Mouse (Mus musculus): ENCODE results near the gene Apbb2.

DNA sequence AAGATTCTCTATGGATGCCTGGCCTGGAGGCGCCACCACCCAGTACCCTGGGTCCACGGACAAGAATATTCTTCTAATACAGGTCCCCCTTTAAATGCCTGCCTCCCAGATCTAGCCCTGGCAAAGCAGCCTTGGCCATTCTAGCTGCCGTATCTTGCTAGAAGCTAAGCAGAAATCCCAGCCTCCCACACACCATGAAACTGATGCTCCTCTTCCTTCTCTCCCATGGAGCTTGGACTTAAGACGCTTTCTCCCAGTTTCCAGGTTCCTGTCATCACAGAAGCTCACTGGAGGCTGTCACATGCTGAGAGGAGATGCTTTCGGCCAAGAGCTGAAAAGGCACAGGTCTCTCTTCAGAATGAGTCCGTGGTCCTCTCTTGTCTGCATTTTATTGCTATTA lies 213.3 kb downstream of the Apbb2 start:
- TF ChIP-seq CTCF (conservative IDR thresholded peaks at IDR 0.05; ENCODE audit: low read length), result no peak
- TF ChIP-seq NANOG (IDR thresholded peaks at IDR 0.05; ENCODE audit: borderline replicate concordance, low read length), result no peak
- no peak for TF ChIP-seq POU5F1 (IDR thresholded peaks at IDR 0.05; ENCODE audit: borderline replicate concordance, low read length)
